Mouse (Mus musculus) cerebellum, adult 2 months (tissue): Measurements from ENCODE around the gene Lctl.

ENCODE experiments used
- CTCF ChIP-seq: fragments of 200-500 bp; IDR thresholded peaks from 2 replicates; pipeline ENCODE4 v1.5.1; 2011; ENCODE audit warnings: low read depth, mild to moderate bottlenecking, control low read depth, low read length, moderate library complexity, borderline replicate concordance; ENCODE audit not compliant: insufficient read depth
- POLR2A ChIP-seq: fragments of 200-500 bp; IDR thresholded peaks from 2 replicates; pipeline ENCODE4 v1.6.1; 2011; ENCODE audit warnings: low read length, control low read depth, borderline replicate concordance; ENCODE audit not compliant: insufficient read depth

DNA sequence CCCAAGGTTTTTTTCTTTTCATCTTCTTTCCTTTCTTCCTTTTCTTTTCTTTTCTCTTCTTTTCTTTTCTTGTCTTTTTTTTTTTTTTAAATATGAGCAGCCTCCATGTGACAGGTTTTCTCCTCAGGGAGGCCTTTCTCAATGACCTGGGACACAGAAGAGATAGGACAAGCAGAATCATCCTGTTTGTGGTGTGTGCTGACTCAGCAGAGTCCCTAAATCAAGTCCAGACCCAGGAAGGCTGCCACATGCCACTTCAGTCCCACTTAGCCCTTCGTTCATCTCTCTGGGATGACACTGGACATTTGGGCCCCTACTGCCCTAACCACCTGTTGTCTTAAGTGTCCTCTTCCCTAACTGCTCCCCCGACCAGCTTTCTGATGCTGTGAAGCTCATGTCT, 40.5 kb upstream of the Lctl start:
- TF ChIP-seq CTCF (no peak), POLR2A (no peak)
